Mouse (Mus musculus) bone marrow macrophage, adult 2 months (primary cell): ENCODE measurements around the gene Rnf32. TPM values are rescaled to one million over a fixed set of nuclear protein-coding genes. Genes with fewer than 3 reads are reported as not detected.

Experiments
- H3K27ac ChIP-seq: 2 replicates; pipeline ENCODE4 v1.5.1; 2012; ENCODE audit warnings: low read depth, low read length; ENCODE audit not compliant: insufficient read depth
- H3K4me1 ChIP-seq: 2 replicates; pipeline ENCODE4 v1.6.1; 2012; ENCODE audit warnings: low read length; ENCODE audit not compliant: control insufficient read depth, insufficient read depth
- H3K4me3 ChIP-seq: 2 replicates; pipeline ENCODE4 v1.5.1; 2012; ENCODE audit warnings: mild to moderate bottlenecking, low read length, moderate library complexity; ENCODE audit not compliant: insufficient read depth
- CTCF ChIP-seq: IDR thresholded peaks from 2 replicates; pipeline ENCODE4 v1.5.1; 2012; ENCODE audit warnings: low read depth, mild to moderate bottlenecking, low read length, moderate library complexity
- POLR2A ChIP-seq: IDR thresholded peaks from 2 replicates; pipeline ENCODE4 v1.6.1; 2012; ENCODE audit warnings: mild to moderate bottlenecking, low read depth, low read length, borderline replicate concordance
- polyA plus RNA-seq: library from polyadenylated mRNA; stranded (reverse); fragments of >200 nt; gene quantifications from 2 replicates; pipeline ENCODE4 v1.2.4, GENCODE M21; 2012; ENCODE audit not compliant: missing spikeins, insufficient read depth, insufficient read length

Gene Rnf32
- polyA plus RNA-seq, 1 experiment = not detected

- TF ChIP-seq CTCF = no peak
- no peak for TF ChIP-seq POLR2A
- H3K27ac ChIP-seq = no peak overlapping the region
- H3K4me1 ChIP-seq = 0 out of 2 replicates have a peak, but pooled peaks cover 4% of the 10 kb centered on the region
- H3K4me3 ChIP-seq = no peak overlapping the region
Observed at GRCm38 (mm10) chr5:29198960-29199488, 3.2 kb downstream of the Rnf32 start.

GRCm38 (mm10) chr5:29199868-29200267 lies 4.1 kb downstream of the Rnf32 start:
- TF ChIP-seq POLR2A (no peak), CTCF (no peak)
- no peak overlapping the region for H3K4me3 ChIP-seq
- no peak overlapping the region for H3K27ac ChIP-seq
- H3K4me1 ChIP-seq = 0 out of 2 replicates have a peak, but pooled peaks cover 4% of the 10 kb centered on the region

GRCm38 (mm10) chr5:29205690-29206089 lies 9.9 kb downstream of the Rnf32 start:
- no peak overlapping the region for H3K4me3 ChIP-seq
- no peaks in the 10 kb centered on the region for H3K4me1 ChIP-seq
- H3K27ac ChIP-seq = no peak overlapping the region
- no peak for TF ChIP-seq POLR2A

GRCm38 (mm10) chr5:29211980-29212555 lies 16.3 kb downstream of the Rnf32 start:
- Histone ChIP-seq H3K4me3 (no peak overlapping the region), H3K27ac (no peak overlapping the region), H3K4me1 (no peaks in the 10 kb centered on the region)
- TF ChIP-seq CTCF (no peak), POLR2A (no peak)

GRCm38 (mm10) chr5:29217997-29218396 lies 22.2 kb downstream of the Rnf32 start:
- no peak overlapping the region for H3K27ac ChIP-seq

GRCm38 (mm10) chr5:29224089-29224488 lies 28.3 kb downstream of the Rnf32 start:
- Histone ChIP-seq H3K4me3 (no peak overlapping the region), H3K27ac (no peak overlapping the region), H3K4me1 (no peaks in the 10 kb centered on the region)
- TF ChIP-seq CTCF (no peak), POLR2A (no peak)

More at GRCm38 (mm10) chr5:29217997-29218396, 22.2 kb downstream of the Rnf32 start:
- no peaks in the 10 kb centered on the region for H3K4me1 ChIP-seq
- H3K4me3 ChIP-seq = no peak overlapping the region
- TF ChIP-seq CTCF = no peak
- TF ChIP-seq POLR2A = no peak

GRCm38 (mm10) chr5:29230481-29230880 lies 34.7 kb downstream of the Rnf32 start:
- Histone ChIP-seq H3K27ac (no peak overlapping the region), H3K4me3 (no peak overlapping the region), H3K4me1 (peaks cover 9% of the 10 kb centered on the region)
- no peak for TF ChIP-seq POLR2A

- TF ChIP-seq POLR2A (no peak), CTCF (no peak)
- H3K4me1 ChIP-seq = no peaks in the 10 kb centered on the region
- no peak overlapping the region for H3K4me3 ChIP-seq
- H3K27ac ChIP-seq = no peak overlapping the region
Observed at GRCm38 (mm10) chr5:29238379-29238778, 42.6 kb downstream of the Rnf32 start.

GRCm38 (mm10) chr5:29244769-29245168 lies 49.0 kb downstream of the Rnf32 start:
- H3K27ac ChIP-seq = no peak overlapping the region
- no peak for TF ChIP-seq CTCF
- TF ChIP-seq POLR2A = no peak
- no peak overlapping the region for H3K4me3 ChIP-seq
- H3K4me1 ChIP-seq = no peaks in the 10 kb centered on the region

- Histone ChIP-seq H3K4me3 (no peak overlapping the region), H3K27ac (no peak overlapping the region), H3K4me1 (no peaks in the 10 kb centered on the region)
- TF ChIP-seq POLR2A = no peak
- no peak for TF ChIP-seq CTCF
Observed at GRCm38 (mm10) chr5:29250795-29251495, 55.2 kb downstream of the Rnf32 start.
